Mouse (Mus musculus) liver, embryonic 11.5 days (tissue): ENCODE measurements at regions not wholly inside any gene's neighbourhood (a gene's known extent, or its start where the extent isn't known, plus 50 kb on each side); places are given as distances from the start of the nearest gene placed in this dataset.

Experiments used
- ATAC-seq: fragments of 200-750 bp; cut with Nextera tagmentation; replicated peaks from 2 replicates; pipeline ENCODE4 v1.8.0; 2017; ENCODE audit warnings: moderate number of reproducible peaks, mild to moderate bottlenecking, moderate TSS enrichment, moderate library complexity; ENCODE audit not compliant: low FRiP score
- DNase-seq: peaks from one replicate; pipeline ENCODE4 v3.0.0-alpha.2; 2017; ENCODE audit warnings: low spot score
- H3K27ac ChIP-seq: fragments of 300-500 bp; sonication (generic); 2 replicates; pipeline ENCODE4 v1.5.1; 2014; ENCODE audit warnings: mild to moderate bottlenecking, low read depth, low read length, control low read depth
- H3K27me3 ChIP-seq: fragments of 300-500 bp; sonication (generic); replicated peaks from 2 replicates; pipeline ENCODE4 v1.6.1; 2014; ENCODE audit warnings: low read length, mixed read lengths; ENCODE audit not compliant: control insufficient read depth, insufficient read depth
- H3K36me3 ChIP-seq: fragments of 300-500 bp; sonication (generic); 2 replicates; pipeline ENCODE4 v1.6.1; 2014; ENCODE audit warnings: mild to moderate bottlenecking, low read length, moderate library complexity, mixed read lengths; ENCODE audit not compliant: control insufficient read depth, insufficient read depth
- H3K4me1 ChIP-seq: fragments of 300-500 bp; sonication (generic); replicated peaks from 2 replicates; pipeline ENCODE4 v1.6.1; 2014; ENCODE audit warnings: low read length, mixed read lengths; ENCODE audit not compliant: control insufficient read depth, insufficient read depth
- H3K4me2 ChIP-seq: fragments of 300-500 bp; sonication (generic); 2 replicates; pipeline ENCODE4 v1.6.1; 2014; ENCODE audit warnings: mild to moderate bottlenecking, control low read depth, moderate library complexity
- H3K4me3 ChIP-seq: fragments of 300-500 bp; sonication (generic); 2 replicates; pipeline ENCODE4 v1.5.1; 2014; ENCODE audit warnings: low read depth, low read length, control low read depth
- H3K9ac ChIP-seq: fragments of 300-500 bp; sonication (generic); 2 replicates; pipeline ENCODE4 v1.6.1; 2014; ENCODE audit warnings: low read depth, low read length, control low read depth
- H3K9me3 ChIP-seq: fragments of 300-500 bp; sonication (generic); 2 replicates; pipeline ENCODE4 v1.6.1; 2016; ENCODE audit warnings: low read length, inconsistent platforms, mixed read lengths; ENCODE audit not compliant: control insufficient read depth
- WGBS: fragments of 180-500 bp; shearing (Covaris S2); extraction: QIAGEN DNeasy Blood & Tissue Kit; methylation state at CpG from one replicate; pipeline ENCODE4 v1.1.7; 2014; 5-methylcytosine and 5-hydroxymethylcytosine counted together

DNA sequence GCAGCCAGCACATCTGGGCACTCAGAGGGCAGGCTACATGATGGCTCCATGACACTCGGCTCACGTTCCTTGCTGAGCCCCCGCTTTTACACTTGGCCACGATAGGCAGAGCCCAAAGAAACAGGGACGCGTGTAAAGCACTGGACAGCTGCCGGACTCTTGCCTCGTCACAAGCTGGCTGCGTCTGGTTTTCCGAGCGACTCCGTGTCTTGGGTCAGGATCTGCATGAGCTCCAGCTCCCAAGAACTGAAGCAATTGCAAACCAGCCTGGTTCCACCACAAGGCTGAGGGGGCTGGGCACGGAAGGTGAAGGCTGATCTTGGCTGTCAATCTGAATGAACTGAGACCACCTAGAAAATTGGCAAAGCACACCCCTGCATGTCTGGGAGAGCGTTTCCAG lies 65.1 kb upstream of the Zfp423 start:
- Histone ChIP-seq H3K4me3 (no peak overlapping the region), H3K36me3 (no peaks in the 10 kb centered on the region), H3K9me3 (no peaks in the 10 kb centered on the region), H3K27me3 (no peaks in the 10 kb centered on the region), H3K27ac (no peak overlapping the region), H3K4me1 (no peaks in the 10 kb centered on the region), H3K4me2 (no peak overlapping the region), H3K9ac (no peak overlapping the region)
- 87% methylated on average over 14 of the region's 14 CpGs for WGBS
- ATAC-seq = no peak
- no peak for DNase-seq

DNA sequence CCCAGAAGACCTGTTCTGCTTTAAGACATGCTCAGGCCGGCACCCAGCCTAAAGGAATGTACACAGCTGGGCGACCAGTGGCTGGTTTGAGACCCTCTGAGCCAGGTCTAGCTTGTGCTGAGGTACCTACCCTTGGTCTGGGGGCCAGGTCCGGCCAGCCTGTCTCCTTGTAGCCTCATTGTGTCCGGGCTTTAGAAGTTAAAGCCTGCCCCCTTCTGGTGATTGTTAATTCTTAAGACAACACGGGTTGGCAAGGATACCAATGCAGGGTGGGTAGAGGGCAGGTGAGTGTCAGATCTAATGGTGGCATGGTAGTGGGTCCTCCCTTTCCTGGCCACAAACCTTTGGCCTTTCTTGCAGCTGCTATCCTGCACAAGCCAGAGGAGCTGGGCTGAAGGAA lies 64.0 kb upstream of the Zfp423 start:
- 14% methylated on average over 5 of the region's 5 CpGs for WGBS
- no peaks in the 10 kb centered on the region for H3K27me3 ChIP-seq
- no peak for DNase-seq
- no peak for ATAC-seq
- no peaks in the 10 kb centered on the region for H3K4me1 ChIP-seq
- H3K9me3 ChIP-seq = no peaks in the 10 kb centered on the region
- no peak overlapping the region for H3K9ac ChIP-seq
- no peak overlapping the region for H3K4me3 ChIP-seq
- H3K36me3 ChIP-seq = no peaks in the 10 kb centered on the region
- H3K27ac ChIP-seq = no peak overlapping the region
- H3K4me2 ChIP-seq = no peak overlapping the region

DNA sequence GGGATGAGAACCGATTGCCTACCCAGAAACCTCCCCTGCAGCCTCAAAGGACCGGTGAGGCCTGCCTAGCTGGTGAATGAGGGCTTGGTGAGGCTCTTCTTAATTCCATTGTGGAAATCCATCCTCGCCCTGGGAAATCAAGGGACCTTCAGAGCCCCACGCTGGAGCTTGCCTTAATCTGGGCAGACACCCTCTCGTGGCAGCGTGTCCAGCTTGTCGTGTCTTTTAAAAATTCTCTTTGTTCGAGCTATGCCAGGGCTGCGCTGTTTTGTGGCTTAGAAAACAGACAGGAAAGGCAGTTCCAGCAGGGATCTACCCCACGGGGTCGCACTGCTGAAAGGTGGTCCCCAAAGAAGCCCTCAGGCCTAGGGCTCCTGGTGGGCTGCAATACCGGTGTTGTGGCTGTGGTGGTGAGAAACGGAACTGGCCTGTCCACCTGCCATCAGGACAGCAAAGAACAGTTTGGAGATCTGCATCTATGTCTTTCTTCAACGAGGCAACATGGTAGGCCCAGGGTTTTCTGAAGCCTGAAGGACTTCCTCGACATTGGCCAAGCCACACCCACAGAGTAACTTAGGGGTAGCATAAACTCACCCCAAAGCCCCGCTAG lies 63.5 kb upstream of the Zfp423 start:
- Histone ChIP-seq H3K9me3 (no peaks in the 10 kb centered on the region), H3K4me1 (no peaks in the 10 kb centered on the region), H3K4me3 (no peak overlapping the region), H3K9ac (no peak overlapping the region), H3K27me3 (no peaks in the 10 kb centered on the region), H3K27ac (no peak overlapping the region), H3K4me2 (no peak overlapping the region), H3K36me3 (no peaks in the 10 kb centered on the region)
- DNase-seq = no peak
- WGBS = 80% methylated on average over 16 of the region's 16 CpGs
- ATAC-seq = no peak

DNA sequence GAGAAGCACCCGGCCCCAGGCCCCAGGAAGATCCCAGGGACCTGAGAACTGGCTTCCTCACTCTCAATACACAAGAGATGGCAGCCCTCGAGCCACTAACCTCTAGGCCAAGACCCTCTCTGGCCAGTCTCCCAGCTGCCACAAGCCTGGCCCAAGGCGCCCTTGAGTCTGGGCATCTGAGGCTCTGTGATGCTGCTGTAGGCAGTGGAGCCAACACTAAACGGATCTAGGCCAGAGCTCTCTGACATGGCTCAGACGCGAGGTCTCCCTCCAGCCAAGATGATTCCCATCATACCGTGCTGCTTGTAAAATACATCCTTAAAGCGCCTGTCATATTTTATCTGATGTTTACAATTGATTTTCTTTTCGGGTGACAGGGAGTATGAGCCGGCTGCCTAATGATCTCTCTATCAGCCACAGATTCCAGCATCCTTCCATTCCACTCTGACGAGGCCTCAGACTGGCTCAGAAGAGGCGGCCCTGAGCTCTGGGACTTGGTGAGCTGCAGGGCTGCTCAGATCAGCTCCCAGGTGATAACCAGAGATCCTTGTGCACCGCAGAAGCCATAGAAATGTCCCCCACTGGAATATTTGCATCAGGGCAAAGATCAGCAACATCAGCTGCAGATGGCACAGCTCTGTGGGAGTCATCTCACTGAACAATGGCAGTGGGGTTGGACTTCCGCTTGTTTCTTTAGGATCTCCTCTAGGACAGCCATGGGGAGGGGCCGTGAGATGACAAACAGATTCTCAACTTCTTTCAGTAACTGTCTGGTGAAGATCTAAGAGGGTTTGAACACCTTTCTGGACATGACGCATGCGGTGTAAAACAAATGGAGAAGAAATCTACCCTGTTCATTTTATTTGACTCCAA lies 60.1 kb upstream of the Zfp423 start:
- H3K9ac ChIP-seq = no peak overlapping the region
- no peak overlapping the region for H3K4me2 ChIP-seq
- H3K36me3 ChIP-seq = no peaks in the 10 kb centered on the region
- H3K4me3 ChIP-seq = no peak overlapping the region
- ATAC-seq (no peak), DNase-seq (no peak)
- WGBS = 71% methylated on average over 17 of the region's 17 CpGs
- no peak overlapping the region for H3K27ac ChIP-seq
- no peaks in the 10 kb centered on the region for H3K27me3 ChIP-seq
- H3K9me3 ChIP-seq = no peaks in the 10 kb centered on the region
- H3K4me1 ChIP-seq = no peaks in the 10 kb centered on the region

DNA sequence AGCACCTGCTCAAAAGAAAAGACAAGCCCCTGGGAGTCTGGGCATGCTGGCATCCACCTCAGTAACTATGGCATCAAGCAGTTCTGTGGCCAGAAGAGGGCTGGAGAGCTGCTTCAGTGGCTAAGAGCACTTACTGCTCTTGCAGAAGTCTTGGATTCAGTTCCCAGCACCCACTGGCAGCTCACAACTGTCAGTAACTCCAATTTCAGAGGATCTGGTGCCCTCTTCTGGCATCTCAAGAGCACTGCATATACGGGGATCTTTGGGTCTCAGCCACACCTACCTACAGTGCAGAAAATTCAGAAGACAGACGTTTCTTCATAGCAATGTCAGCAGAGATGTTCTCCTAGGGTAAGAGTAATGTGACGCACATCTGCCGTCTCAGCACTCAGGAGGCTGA lies 59.1 kb upstream of the Zfp423 start:
- ATAC-seq = no peak
- WGBS = 89% methylated on average over 4 of the region's 4 CpGs
- H3K27me3 ChIP-seq = no peaks in the 10 kb centered on the region

DNA sequence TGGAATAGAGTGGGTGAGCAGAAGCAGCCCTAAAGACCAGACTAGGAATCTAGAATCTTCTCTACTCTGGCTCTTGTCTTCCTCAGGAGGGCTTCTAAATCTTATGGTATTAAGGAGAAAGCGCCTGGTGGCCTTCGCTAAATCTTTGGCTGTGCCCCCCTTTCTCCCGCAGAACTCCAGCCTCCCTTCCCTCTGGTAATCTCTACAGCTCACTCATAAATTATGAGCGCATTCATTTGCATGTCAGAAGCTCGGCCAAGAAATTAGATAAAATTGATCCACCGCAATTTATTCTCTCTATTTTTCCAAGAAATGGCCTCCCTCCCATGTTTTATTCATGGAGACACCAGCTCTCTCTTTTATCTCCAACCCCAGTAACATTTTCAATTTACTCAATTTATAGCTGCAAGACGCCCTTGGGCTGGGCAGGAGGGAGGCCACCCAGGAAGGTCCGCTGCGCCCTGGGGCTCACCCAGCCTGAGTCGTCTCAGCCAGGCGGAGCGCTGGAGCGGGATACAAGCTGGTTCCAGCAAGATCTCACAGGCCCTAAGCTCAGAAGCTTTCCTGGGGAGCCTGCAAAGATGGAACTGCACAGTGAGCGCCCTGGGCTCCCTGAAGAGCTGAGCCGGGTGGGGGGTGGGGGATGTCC lies 52.9 kb upstream of the Zfp423 start:
- Histone ChIP-seq H3K9ac (no peak overlapping the region), H3K4me1 (no peaks in the 10 kb centered on the region), H3K36me3 (no peaks in the 10 kb centered on the region), H3K27ac (no peak overlapping the region), H3K9me3 (no peaks in the 10 kb centered on the region), H3K4me3 (no peak overlapping the region), H3K27me3 (no peaks in the 10 kb centered on the region), H3K4me2 (no peak overlapping the region)
- no peak for DNase-seq
- WGBS = 71% methylated on average over 15 of the region's 15 CpGs
- no peak for ATAC-seq

More for the DNA sequence above, 59.1 kb upstream of the Zfp423 start:
- H3K4me1 ChIP-seq = no peaks in the 10 kb centered on the region
- H3K9ac ChIP-seq = no peak overlapping the region
- H3K27ac ChIP-seq = no peak overlapping the region
- no peak overlapping the region for H3K4me3 ChIP-seq
- DNase-seq = no peak
- no peaks in the 10 kb centered on the region for H3K36me3 ChIP-seq
- H3K9me3 ChIP-seq = no peaks in the 10 kb centered on the region
- H3K4me2 ChIP-seq = no peak overlapping the region

DNA sequence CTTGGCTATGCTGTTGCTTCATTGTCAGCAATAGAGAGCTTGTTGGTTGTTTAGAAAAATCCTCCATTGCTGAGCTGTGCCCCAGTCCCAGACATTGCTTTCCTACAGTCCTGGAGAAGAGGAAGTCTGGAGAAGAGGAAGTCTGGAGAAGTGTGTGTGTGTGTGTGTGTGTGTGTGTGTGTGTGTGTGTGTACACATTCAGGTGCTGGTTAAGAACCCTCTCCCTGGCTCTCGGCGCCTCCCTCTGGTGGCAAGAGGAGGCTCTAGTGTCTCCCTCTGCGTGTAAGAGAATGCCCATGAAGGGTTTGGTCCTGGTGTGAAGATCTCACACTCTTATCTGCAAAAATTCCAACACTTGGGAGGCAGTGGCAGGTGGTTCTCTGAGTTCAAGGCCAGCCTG lies 51.2 kb upstream of the Zfp423 start:
- no peak for DNase-seq
- Histone ChIP-seq H3K4me3 (no peak overlapping the region), H3K9ac (no peak overlapping the region), H3K27ac (no peak overlapping the region), H3K4me2 (no peak overlapping the region), H3K4me1 (no peaks in the 10 kb centered on the region), H3K27me3 (no peaks in the 10 kb centered on the region), H3K9me3 (no peaks in the 10 kb centered on the region), H3K36me3 (no peaks in the 10 kb centered on the region)
- ATAC-seq = peak; percentile 34; the same call in 1 of the 2 replicates
- 25% methylated on average over 3 of the region's 3 CpGs for WGBS

DNA sequence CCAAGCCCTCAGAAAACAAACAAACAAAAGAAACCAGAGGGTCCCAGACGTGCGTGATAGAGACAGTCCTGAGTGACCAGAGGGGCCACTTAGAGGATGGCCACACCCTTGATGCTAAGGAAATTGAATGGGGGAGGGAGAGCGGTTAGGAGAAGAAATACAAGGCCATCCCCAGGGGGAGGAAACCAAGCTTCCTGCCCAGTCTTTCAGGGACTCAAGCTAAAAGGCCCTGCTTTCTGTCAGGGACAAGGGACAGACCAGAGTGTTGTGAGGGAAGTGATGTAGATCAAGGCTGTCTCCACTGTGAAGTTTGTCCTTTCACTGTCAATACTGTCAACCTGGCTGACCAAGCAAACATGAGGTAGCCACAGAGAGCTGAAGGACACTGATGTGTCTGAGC lies 50.5 kb upstream of the Zfp423 start:
- no peak overlapping the region for H3K4me2 ChIP-seq
- H3K4me1 ChIP-seq = no peaks in the 10 kb centered on the region
- no peak overlapping the region for H3K27ac ChIP-seq
- DNase-seq (no peak), ATAC-seq (0 out of 2 replicates have a peak, but pooled peaks have one; percentile 41)
- no peak overlapping the region for H3K9ac ChIP-seq
- H3K4me3 ChIP-seq = no peak overlapping the region
- WGBS = 38% methylated on average over 3 of the region's 3 CpGs
- no peaks in the 10 kb centered on the region for H3K27me3 ChIP-seq
- H3K36me3 ChIP-seq = no peaks in the 10 kb centered on the region
- no peaks in the 10 kb centered on the region for H3K9me3 ChIP-seq
